Mouse (Mus musculus) forebrain, embryonic 13.5 days (tissue): ENCODE results near the gene Adgrl2. TPM values are rescaled to one million over a fixed set of nuclear protein-coding genes. Genes with fewer than 3 reads are reported as not detected.

Source experiments
- ATAC-seq: fragments of 200-750 bp; cut with Nextera tagmentation; 2 replicates; pipeline ENCODE4 v1.8.0; 2017
- H3K27ac ChIP-seq: fragments of 300-500 bp; sonication (generic); 2 replicates; pipeline ENCODE4 v1.5.1; 2015; ENCODE audit warnings: inconsistent platforms, mild to moderate bottlenecking, moderate library complexity
- H3K27me3 ChIP-seq: fragments of 300-500 bp; sonication (generic); 2 replicates; pipeline ENCODE4 v1.6.1; 2015; ENCODE audit warnings: mild to moderate bottlenecking, inconsistent platforms
- H3K36me3 ChIP-seq: fragments of 300-500 bp; sonication (generic); 2 replicates; pipeline ENCODE4 v1.6.1; 2015; ENCODE audit warnings: mild to moderate bottlenecking, inconsistent platforms; ENCODE audit not compliant: poor library complexity, severe bottlenecking
- H3K4me1 ChIP-seq: fragments of 300-500 bp; sonication (generic); 2 replicates; pipeline ENCODE4 v1.6.1; 2015; ENCODE audit warnings: inconsistent platforms
- H3K4me2 ChIP-seq: fragments of 300-500 bp; sonication (generic); 2 replicates; pipeline ENCODE4 v1.6.1; 2015; ENCODE audit warnings: inconsistent platforms, mild to moderate bottlenecking, moderate library complexity
- H3K4me3 ChIP-seq: fragments of 300-500 bp; sonication (generic); 2 replicates; pipeline ENCODE4 v1.5.1; 2015; ENCODE audit warnings: mild to moderate bottlenecking, inconsistent platforms
- H3K9ac ChIP-seq: fragments of 300-500 bp; sonication (generic); 2 replicates; pipeline ENCODE4 v1.6.1; 2015; ENCODE audit warnings: mild to moderate bottlenecking, inconsistent platforms
- H3K9me3 ChIP-seq: fragments of 300-500 bp; sonication (generic); replicated peaks from 2 replicates; pipeline ENCODE4 v1.6.1; 2016; ENCODE audit warnings: inconsistent platforms
- WGBS: fragments of 180-500 bp; shearing (Covaris S2); methylation state at CpG from one replicate; pipeline ENCODE4 v1.1.7; 2015; 5-methylcytosine and 5-hydroxymethylcytosine counted together
- polyA plus RNA-seq: library from polyadenylated mRNA; unstranded; fragments of >200 nt; fragmentation: Nextera tagmentation; extraction: Ambion mirVana; gene quantifications from 2 replicates; pipeline ENCODE4 v1.2.1, GENCODE M21; 2015

Gene Adgrl2
- polyA plus RNA-seq, 1 experiment from 2014 or later = 70.1 TPM

DNA sequence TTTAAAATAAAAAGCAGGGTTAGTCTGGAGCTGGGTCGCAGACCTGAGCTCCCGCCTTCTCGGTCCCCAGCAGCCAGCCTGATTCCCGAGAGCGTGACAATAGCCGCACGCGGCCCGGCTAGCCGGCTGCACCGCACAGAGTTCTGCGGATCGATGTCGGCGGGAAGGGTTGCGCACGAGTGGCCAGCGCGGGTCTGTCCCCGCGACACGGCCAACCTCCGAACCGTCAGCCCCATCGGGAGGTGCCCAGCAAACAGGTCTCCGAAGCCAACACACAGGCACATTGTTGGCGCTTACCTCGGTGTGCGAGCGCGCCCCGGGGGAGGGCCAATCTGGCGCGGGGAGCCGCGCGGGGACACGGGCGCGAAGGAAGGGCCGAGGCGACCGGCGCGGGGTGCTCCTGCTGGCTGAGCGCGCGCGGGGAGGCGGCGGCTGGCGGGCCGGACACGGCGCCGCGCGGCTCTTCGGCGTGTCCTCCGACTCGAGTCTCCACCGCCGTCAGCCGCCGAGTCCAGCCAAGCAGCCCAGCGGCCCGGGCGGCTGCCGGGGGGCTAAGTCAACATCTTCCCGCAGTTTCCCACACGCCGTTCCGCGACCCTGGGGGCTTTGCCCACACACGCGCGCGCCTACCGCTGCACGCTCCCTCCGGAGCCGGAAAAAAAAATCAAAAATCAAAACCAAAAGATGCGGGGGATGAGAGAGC, 1.9 kb downstream of the Adgrl2 start:
- H3K9ac ChIP-seq = peak overlapping the region; percentile 97
- H3K4me1 ChIP-seq = peaks cover 45% of the 10 kb centered on the region
- H3K27me3 ChIP-seq = no peaks in the 10 kb centered on the region
- H3K27ac ChIP-seq = peak overlapping the region; percentile 100
- H3K36me3 ChIP-seq = no peaks in the 10 kb centered on the region
- WGBS = under 1% methylated on average over 72 of the region's 84 CpGs
- peak; percentile 3 for ATAC-seq
- H3K4me3 ChIP-seq = peak overlapping the region; percentile 95
- H3K4me2 ChIP-seq = peak overlapping the region; percentile 88
- no peaks in the 10 kb centered on the region for H3K9me3 ChIP-seq

DNA sequence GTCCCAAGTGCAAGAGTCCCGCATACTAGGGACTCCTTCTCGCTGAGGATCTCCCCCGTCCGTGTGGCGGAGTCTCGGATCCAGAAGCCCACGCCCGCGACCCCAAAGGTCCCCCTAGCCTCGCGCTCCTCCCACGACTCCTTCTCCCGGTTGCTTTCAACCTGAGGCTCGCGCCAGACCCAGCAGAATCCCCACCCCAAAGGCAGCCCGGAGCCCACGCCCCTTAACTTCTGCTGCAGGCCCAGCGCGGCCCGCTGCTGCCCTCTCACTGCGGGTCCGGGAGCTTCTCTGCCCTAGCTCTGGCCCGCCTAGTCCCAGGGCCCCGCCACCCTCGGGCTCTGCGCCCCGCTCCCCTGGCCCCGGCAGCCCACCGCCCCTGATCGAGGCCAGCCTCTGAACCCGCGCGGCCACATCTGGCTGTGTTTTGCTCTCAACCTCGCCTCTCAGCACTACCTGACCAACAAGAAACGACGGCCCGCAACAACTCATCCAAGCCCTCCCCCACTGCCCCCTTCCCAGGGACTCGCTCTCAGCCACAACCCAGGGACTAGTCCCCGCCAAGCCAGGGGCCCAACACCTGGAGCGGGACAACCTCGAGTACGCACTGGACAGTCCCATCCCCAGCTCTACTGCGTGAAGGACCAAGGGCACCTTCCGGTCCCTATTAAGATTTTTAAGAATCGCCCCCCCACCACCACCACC, 2.6 kb downstream of the Adgrl2 start:
- no peaks in the 10 kb centered on the region for H3K9me3 ChIP-seq
- peak overlapping the region; percentile 88 for H3K4me2 ChIP-seq
- H3K9ac ChIP-seq = peak overlapping the region; percentile 97
- H3K4me1 ChIP-seq = peaks cover 45% of the 10 kb centered on the region
- no peaks in the 10 kb centered on the region for H3K36me3 ChIP-seq
- no peaks in the 10 kb centered on the region for H3K27me3 ChIP-seq
- H3K27ac ChIP-seq = peak overlapping the region; percentile 100
- under 1% methylated on average over 44 of the region's 45 CpGs for WGBS
- H3K4me3 ChIP-seq = peak overlapping the region; percentile 95
- peak; percentile 62 for ATAC-seq

DNA sequence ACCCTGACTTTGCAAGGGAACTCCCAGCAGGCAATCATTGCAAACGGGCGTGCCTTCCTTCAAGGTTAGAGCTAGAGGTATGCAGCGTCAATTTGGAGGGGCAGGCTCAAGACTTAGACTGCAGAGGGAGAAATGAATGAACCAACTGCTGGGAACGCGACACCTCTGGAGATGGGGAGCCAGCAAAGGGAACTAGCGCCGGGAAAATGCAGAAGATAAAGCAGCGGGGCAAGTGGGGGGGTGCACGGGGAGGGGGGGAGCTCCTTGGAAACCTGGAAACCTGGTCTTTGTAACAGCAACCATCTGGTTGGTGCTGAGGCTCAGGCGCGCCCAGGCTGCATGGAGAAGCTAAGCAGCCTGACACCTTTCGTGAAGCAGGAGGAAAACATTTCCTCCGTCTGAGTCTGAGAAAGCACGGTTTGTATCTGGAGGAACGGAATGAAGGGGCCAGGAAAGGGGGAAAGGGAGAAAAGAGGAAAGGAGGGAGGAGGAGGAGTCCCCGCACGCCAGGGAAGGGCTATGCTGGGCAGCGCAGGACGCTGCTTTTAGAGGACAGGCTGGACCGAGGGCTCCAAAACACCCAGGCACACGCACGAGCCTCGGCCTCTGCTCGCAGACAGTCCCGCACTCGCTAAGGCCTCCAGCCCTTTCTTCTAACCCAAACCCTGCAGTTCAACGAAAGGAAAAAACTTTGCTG, 3.3 kb downstream of the Adgrl2 start:
- 0 out of 2 replicates have a peak, but pooled peaks have one; percentile 8 for ATAC-seq
- H3K4me1 ChIP-seq = peaks cover 45% of the 10 kb centered on the region
- peak overlapping the region; percentile 95 for H3K4me3 ChIP-seq
- no peaks in the 10 kb centered on the region for H3K9me3 ChIP-seq
- H3K27ac ChIP-seq = peak overlapping the region; percentile 100
- H3K4me2 ChIP-seq = peak overlapping the region; percentile 88
- no peaks in the 10 kb centered on the region for H3K27me3 ChIP-seq
- peak overlapping the region; percentile 97 for H3K9ac ChIP-seq
- WGBS = under 1% methylated on average over 27 of the region's 27 CpGs
- H3K36me3 ChIP-seq = no peaks in the 10 kb centered on the region

DNA sequence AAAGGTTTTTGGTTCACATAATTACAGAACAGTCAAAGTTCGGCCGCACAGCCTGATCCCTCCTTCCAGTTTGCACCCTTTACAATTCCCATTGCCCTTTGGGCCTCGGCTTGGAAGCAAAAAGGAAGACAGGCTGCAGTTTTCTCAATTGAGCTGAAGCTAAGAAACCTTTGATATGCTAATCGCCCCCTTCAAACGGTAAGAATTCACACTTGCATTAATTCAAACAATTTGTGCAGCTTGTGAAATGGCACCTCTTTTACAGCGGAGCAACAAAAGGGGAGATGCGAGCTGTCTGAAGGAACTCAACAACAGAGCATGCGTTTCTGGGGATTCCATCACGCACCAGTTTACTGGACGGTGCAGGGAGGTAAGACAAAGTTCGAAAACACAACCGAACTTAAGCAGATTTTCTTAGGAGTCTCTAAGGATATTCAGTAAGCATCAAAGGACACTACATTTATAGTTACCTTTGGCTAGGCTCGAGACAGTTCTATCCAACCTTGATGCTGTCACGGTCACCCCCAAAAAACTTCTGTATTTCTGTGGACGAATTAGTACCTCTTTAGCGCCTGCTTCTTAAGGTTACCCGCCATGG, 4.0 kb downstream of the Adgrl2 start:
- no peaks in the 10 kb centered on the region for H3K9me3 ChIP-seq
- peaks cover 40% of the 10 kb centered on the region for H3K4me1 ChIP-seq
- no peaks in the 10 kb centered on the region for H3K36me3 ChIP-seq
- under 1% methylated on average over 17 of the region's 17 CpGs for WGBS
- peak overlapping the region; percentile 100 for H3K27ac ChIP-seq
- H3K4me2 ChIP-seq = peak overlapping the region; percentile 88
- peak overlapping the region; percentile 97 for H3K9ac ChIP-seq
- ATAC-seq = no peak
- peak overlapping the region; percentile 95 for H3K4me3 ChIP-seq
- no peaks in the 10 kb centered on the region for H3K27me3 ChIP-seq

DNA sequence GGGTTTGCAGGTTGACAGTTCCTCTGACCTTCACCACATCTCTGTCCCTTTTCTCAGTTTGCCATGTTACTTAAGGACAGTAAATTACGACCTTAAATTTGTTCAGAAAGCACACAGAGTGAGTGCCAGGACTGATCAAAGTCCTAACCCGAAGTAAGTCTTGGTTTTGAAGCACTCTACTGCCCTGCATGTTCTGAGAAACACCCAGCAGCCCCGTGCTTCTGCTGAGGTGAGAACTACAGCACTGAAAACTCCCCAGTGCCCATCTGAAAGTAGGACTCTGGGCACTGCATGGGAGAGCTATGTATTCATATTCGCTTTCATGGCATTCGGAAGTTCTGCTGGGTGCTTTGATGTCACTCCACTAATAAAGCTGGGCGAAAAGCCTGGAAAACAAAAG, 6.0 kb downstream of the Adgrl2 start:
- Histone ChIP-seq H3K9me3 (no peaks in the 10 kb centered on the region), H3K36me3 (no peaks in the 10 kb centered on the region), H3K27ac (no peak overlapping the region), H3K4me3 (no peak overlapping the region), H3K4me1 (peaks cover 36% of the 10 kb centered on the region), H3K4me2 (peak overlapping the region; percentile 44), H3K9ac (no peak overlapping the region), H3K27me3 (no peaks in the 10 kb centered on the region)
- no peak for ATAC-seq
- WGBS = 37% methylated on average over 6 of the region's 6 CpGs

DNA sequence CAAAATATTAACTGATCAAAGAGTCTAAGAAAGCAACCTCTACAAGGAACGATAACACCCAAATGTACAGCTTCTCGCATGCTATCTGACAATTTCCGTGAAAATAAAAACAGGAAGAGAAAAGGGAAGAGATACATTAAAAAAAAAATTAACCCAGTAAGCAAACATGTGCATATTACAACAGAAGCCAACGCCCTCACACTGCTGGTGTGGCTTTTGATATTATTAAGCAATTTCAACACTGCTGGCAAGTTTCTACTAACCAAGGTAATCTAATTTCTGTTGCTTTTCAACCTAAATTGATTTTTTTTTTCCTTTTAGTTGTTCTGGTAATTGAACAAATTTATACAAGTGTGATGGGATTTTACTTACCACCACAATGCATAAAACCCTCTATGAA, 8.0 kb downstream of the Adgrl2 start:
- WGBS = 80% methylated on average over 4 of the region's 4 CpGs
- Histone ChIP-seq H3K4me2 (no peak overlapping the region), H3K9me3 (no peaks in the 10 kb centered on the region), H3K27ac (no peak overlapping the region), H3K9ac (no peak overlapping the region), H3K27me3 (no peaks in the 10 kb centered on the region), H3K4me3 (no peak overlapping the region), H3K36me3 (no peaks in the 10 kb centered on the region), H3K4me1 (peaks cover 51% of the 10 kb centered on the region)
- ATAC-seq = no peak

DNA sequence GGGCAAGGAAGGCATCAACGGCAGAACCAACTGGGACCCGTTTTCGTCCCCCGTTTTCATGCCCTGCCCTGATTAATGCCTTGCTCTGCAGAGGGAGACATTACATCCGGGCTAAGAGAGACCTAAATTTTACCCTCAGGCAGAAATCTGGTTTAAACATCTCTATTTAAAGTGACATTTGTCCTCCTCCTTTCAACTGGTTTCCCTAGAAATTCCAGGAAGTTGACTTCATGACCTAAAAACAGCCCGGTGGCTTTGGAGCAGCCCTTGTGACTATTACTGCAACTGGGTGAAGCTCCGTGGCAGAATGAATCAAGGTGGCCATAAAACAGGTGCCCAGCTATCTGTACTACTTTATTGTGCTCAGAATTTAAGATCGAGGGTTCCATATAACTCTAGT, 8.6 kb downstream of the Adgrl2 start:
- no peaks in the 10 kb centered on the region for H3K9me3 ChIP-seq
- no peak for ATAC-seq
- H3K27ac ChIP-seq = no peak overlapping the region
- no peak overlapping the region for H3K4me3 ChIP-seq
- no peaks in the 10 kb centered on the region for H3K27me3 ChIP-seq
- H3K9ac ChIP-seq = no peak overlapping the region
- H3K4me2 ChIP-seq = no peak overlapping the region
- H3K36me3 ChIP-seq = no peaks in the 10 kb centered on the region
- peaks cover 51% of the 10 kb centered on the region for H3K4me1 ChIP-seq
- WGBS = 86% methylated on average over 8 of the region's 8 CpGs

DNA sequence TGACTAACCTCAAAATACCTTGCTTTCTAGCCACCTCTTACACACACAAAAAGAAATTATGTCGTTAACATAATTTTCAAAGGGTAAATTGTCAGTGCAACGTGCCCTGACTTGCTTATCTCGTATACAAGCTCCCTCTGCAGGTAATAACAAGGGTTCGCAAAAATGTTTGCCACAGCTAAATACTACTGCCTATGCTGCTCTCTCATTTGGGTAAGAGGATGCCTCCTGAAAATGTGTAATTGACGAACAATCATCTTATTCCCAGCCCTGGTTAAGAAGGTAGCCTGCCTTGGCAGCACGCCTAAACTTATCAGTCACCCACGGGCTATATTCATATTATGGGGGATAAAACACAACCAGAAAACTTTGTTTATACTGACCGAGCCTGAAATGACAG, 11.8 kb downstream of the Adgrl2 start:
- no peaks in the 10 kb centered on the region for H3K36me3 ChIP-seq
- WGBS = 29% methylated on average over 8 of the region's 8 CpGs
- ATAC-seq = peak; percentile 54; the same call in 1 of the 2 replicates
- peaks cover 26% of the 10 kb centered on the region for H3K4me1 ChIP-seq
- no peak overlapping the region for H3K4me3 ChIP-seq
- no peak overlapping the region for H3K9ac ChIP-seq
- no peaks in the 10 kb centered on the region for H3K27me3 ChIP-seq
- no peaks in the 10 kb centered on the region for H3K9me3 ChIP-seq
- H3K4me2 ChIP-seq = peak overlapping the region; percentile 64
- H3K27ac ChIP-seq = no peak overlapping the region

DNA sequence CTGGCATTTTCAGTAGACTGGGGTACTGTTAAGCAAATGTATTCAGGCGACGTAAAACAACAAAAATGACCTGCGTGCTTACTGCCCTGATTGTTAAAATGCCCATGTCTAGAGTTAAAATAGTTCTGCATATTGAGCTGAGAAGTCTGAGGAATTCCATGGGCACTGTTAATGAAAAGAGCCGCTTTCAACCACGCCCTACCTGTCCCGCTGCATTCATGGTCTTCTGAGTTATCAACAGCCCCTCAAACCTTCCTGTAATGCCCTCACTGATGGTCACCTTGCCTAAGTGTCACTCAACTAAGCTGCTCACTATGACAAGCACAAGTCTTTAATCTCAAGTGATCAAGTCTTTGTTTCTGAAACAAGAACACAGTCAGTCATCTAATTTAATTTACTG, 12.5 kb downstream of the Adgrl2 start:
- H3K9me3 ChIP-seq = no peaks in the 10 kb centered on the region
- H3K9ac ChIP-seq = 0 out of 2 replicates have a peak overlapping the region, but pooled peaks have one; percentile 30
- H3K36me3 ChIP-seq = no peaks in the 10 kb centered on the region
- H3K4me3 ChIP-seq = peak overlapping the region; percentile 37
- H3K4me2 ChIP-seq = peak overlapping the region; percentile 64
- H3K27ac ChIP-seq = no peak overlapping the region
- WGBS = 44% methylated on average over 6 of the region's 6 CpGs
- peak; percentile 26; the same call in 1 of the 2 replicates for ATAC-seq
- no peaks in the 10 kb centered on the region for H3K27me3 ChIP-seq
- peaks cover 26% of the 10 kb centered on the region for H3K4me1 ChIP-seq

DNA sequence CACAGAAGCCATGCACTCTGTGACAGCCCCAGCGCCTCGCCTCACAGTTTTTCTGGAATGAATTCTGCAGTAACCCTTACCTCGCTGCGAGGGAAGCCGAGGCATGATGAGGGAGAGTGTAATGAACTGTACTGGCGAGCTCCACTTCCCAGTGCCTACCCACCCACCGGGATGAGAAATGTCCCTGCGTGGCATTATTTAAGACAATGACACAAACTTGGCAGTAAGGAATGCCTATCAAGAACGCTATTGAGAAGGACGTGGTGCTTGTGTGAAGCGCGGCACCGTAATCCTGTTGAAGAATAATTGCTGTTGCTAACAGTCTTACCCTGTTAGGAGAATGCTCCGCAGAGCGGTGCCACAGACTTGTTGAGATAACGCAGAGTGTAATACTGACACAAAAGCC, 13.2 kb downstream of the Adgrl2 start:
- peak overlapping the region; percentile 64 for H3K4me2 ChIP-seq
- H3K4me1 ChIP-seq = peaks cover 32% of the 10 kb centered on the region
- H3K4me3 ChIP-seq = peak overlapping the region; percentile 37
- ATAC-seq = peak; percentile 89
- WGBS = 4% methylated on average over 16 of the region's 16 CpGs
- peak overlapping the region; percentile 56 for H3K9ac ChIP-seq
- H3K9me3 ChIP-seq = no peaks in the 10 kb centered on the region
- H3K27me3 ChIP-seq = no peaks in the 10 kb centered on the region
- H3K36me3 ChIP-seq = no peaks in the 10 kb centered on the region
- peak overlapping the region; percentile 74 for H3K27ac ChIP-seq

DNA sequence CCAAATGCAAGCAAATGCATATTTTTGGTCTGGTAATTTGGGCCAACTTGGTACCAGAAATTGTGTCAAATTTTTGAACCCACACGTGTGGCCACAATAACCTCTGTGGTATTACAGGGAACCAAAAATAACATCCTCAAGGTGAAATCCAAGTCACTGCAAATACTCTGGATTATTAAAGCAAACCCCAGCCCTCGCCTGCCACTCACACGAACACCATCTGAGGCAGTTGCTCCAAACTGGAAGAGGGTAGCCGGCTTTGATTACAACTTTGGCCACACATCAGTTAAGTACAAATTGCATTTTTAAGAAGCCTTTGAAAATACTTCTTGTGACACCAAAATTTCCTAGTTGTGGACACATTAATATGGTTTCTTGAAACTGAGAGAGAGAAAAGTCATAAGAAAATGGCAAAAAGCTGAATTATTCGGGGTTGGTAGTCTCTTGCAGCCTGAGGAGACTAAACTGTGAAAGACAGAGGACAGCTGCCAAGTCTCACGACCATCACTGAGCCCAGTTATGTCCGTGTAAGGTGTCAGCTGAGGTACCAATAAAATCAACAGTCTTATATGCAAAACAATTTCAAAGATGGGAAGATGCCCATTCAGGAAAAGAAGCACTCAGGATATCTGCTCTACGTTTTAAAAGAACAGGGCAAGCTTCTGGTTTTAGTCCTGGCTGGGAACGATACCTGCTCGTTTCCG, 18.3 kb downstream of the Adgrl2 start:
- Histone ChIP-seq H3K36me3 (no peaks in the 10 kb centered on the region), H3K4me3 (no peak overlapping the region), H3K4me1 (peaks cover 25% of the 10 kb centered on the region), H3K9ac (no peak overlapping the region), H3K27me3 (no peaks in the 10 kb centered on the region), H3K4me2 (no peak overlapping the region), H3K27ac (no peak overlapping the region), H3K9me3 (no peaks in the 10 kb centered on the region)
- WGBS = 83% methylated on average over 11 of the region's 11 CpGs
- ATAC-seq = no peak
